Mouse (Mus musculus): ENCODE measurements around the gene Adcy6.

Gene Adcy6

DNA sequence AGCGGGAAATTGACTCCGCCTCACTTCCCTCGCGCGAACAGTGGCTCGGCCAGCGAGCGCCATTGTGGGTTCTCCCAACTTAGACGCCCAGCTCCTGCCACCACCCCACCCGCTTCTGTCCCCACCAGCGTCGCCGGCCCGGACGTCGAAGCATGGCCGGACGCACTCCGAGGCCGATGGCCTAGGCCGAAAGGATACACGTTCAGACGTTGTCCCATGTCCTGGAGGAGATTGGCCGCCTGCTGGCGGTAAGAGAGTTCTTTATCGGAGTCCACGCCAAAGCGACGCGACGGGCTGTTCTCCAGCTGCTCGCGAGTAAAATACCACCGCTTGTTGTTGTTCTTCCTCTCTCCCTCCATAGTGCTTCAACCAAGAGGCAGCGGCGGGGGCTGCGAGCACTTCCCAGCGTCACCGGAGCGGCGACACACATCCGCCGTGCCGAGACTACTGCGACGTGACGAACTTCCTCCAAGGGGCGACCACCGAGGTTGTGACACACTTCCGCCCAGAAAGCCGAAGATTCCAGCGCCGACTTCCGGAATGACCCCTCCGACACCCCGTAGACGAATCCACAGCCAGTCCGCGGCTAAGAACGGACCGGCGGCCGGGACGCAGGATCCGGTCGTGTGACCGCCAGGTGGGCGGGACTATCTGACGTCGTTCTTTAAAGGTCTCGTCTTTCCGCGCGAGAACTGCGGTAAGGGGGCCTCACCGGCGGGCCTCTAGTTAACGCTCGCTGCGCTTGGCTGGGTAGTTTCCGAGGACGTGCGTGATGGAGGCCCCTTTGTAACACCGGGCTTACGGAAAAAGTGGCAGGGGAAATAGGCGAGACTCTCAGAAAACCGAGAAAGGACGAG is 42.4 kb downstream of the Adcy6 start:
- CTCF ChIA-PET = interaction anchor here (0.6 to 1.0 kb wide), 3 partner anchors 10 to 57 kb away, joined by 3 to 4 read pairs (median 3); no protein-coding TSS in a partner anchor

DNA sequence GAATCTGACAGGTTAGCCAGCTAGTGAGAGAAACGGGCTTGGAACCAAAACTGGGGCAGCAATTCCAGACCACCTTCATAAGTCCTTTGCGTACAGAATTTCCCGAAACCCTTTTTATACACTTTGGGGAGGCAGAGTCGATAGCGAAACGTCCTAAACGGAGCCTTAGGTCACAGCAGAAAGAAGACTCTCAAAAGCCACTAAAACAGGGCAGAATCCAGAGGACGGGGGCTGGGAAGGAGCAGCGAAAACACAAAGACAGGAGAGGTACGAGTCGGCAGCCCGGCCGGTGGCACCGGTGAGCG is 43.0 kb downstream of the Adcy6 start:
- CTCF ChIA-PET = interaction anchor here (0.6 to 1.0 kb wide), 2 partner anchors 56 to 1158 kb away, joined by 3 read pairs; partner anchors contain the start of gene Cox14

DNA sequence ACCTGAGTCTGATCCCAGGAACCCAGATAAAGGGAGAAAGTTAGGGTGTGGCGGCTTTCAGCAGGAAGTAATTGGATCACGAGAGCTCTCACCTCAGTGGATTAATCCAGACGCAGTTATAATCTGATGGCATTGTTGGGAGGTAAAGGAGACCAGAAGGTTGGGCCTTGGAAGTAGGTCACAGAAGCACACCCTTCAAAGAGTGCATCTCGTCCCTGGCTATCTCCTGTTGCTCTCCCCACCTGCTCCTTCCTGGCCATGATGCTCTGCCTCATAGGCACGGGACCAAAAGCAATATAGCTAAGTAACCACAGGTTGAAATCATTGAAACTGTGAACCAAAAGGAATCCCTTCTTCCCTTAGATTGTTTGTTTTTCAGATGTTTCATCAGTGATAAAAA is 52.7 kb downstream of the Adcy6 start:
- CTCF ChIA-PET = no interaction called here

DNA sequence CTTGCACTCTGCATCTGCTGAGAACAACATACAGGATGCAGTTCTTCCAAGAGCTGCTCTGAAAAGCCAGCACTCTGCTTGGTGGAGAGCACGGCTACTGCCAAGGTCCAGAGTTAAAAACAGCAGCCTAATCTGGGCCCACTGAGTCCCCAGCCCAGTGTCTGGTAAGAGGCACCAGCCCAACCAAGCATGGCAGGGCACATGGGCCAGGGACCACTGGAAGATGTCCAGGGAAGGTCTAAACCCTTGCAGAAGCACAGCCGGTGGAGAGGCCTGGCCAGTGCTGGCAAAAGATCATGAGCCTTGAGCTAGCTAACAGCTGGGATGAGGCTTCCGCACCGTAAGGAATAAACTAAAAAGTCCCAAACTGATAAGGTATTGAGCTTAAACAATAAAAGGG is 54.0 kb downstream of the Adcy6 start:
- CTCF ChIA-PET = no interaction called here

DNA sequence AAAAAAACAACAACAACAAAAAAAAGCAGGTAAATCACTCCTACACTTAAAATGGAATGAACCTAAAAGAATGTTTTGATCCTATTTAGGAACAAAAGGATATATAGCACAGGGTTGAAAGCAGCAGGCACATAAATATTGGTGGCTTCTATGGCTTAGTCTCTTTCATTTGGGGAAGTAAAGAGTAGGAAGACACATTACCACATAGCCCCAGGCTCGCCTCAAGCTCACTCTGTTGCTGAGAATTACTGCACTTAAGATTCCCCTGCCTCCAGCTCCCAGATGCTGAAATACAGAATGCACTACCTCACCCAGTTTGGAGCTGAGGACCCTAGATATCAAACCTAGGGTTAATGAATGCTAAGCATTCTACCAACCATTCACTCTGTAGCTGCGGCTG is 57.1 kb downstream of the Adcy6 start:
- CTCF ChIA-PET = interaction anchor here (0.6 kb wide), 1 partner anchor 84 kb away, joined by 4 read pairs; no protein-coding TSS in a partner anchor

DNA sequence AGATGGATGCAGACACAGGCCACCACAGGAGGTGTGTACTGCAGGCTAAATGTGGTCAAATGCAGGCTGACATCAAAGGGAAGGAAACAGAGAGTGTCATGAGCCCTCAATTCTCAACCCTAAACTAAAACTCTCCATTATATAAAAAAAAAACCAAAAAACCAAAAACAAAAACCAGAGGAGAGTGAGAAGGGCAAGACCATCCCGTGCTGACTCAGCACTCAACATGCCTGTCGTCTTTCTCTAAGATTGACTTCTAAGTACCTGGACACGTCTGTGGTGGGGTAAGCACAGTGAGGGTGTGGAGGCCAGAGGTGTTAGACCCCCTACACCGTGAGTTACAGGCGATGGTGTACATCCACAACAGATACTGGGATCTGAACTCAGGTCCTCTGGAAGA is 63.0 kb downstream of the Adcy6 start:
- CTCF ChIA-PET = no interaction called here

DNA sequence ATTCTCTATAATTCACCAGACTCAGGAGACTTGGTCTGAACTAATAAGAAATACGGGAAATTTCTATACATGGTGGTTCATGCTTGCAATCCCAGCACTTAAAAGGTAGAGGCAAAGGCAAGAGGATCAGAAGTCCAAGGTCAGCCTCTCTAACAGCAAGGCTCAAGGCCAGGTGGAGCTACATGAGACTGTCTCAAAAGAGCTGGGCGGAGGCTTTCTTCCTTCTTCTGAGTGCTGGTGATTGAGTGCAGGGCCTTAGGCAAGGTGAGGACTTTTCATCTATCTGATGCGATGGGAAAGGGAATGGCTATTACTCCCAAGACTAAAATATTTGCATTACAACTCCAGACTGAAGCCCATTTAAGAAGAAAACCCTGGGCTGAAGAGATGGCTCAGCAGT is 64.7 kb downstream of the Adcy6 start:
- CTCF ChIA-PET = no interaction called here

DNA sequence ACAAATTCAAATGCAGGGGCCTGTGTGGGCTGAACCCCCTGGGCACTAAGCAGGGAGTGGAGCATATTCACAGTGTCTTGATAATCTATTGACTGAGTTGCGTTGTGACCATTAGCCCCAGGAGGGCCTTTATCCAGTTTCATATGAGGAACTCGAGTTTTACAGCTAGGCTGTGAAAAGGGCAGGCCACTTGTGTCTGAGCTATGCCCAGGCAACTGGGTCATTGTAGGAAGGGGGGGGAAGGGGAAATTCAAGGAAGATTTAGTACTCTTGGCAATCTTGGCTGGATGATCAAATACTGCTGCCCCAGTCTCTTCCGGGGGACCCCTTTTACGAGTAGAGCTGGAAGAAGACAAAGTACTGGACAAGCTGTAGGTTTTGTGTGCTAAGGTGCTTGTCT is 66.5 kb downstream of the Adcy6 start:
- CTCF ChIA-PET = interaction anchor here (0.6 kb wide), 1 partner anchor 318 kb away, joined by 3 read pairs; no protein-coding TSS in a partner anchor

DNA sequence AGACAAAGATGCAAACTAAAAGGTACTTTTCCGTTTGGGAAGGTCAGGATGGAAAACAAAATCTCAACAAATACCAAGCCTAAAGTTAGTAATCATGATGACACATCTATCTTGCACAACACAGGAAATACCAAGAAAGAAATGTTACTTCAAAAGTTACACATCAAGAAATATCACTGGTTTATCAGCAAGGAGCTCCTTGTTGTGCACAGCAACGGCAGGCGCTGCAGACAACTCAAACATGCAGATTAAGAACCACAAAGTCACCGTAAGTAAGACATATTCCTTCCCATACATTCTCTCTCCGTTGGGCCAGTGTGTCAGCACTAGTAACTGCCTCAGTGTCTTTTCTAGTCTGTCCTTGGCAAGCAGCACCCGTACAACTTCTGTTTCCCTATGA is 68.8 kb downstream of the Adcy6 start:
- CTCF ChIA-PET = no interaction called here
